Mouse (Mus musculus) spleen, adult 2 months (tissue): ENCODE results near the gene Galc. TPM values are rescaled to one million over a fixed set of nuclear protein-coding genes. Genes with fewer than 3 reads are reported as not detected.
A peak's percentile ranks its signal among the peaks of the same experiment; 100 is the strongest.

Source experiments
- DNase-seq, 2 experiments: peaks; one replicate each; pipeline versions ENCODE4 v3.0.0 to v3.0.0-alpha.2; 2012 to 2021; ENCODE audit warnings: low spot score in 2 of 2, low read depth in 1 of 2
- H3K27ac ChIP-seq: fragments of 200-500 bp; 2 replicates; pipeline ENCODE4 v1.5.1; 2012; ENCODE audit warnings: low read length, inconsistent platforms; ENCODE audit not compliant: insufficient read depth
- H3K27me3 ChIP-seq: fragments of 200-500 bp; 2 replicates; pipeline ENCODE4 v1.6.1; 2012; ENCODE audit warnings: mild to moderate bottlenecking, moderate library complexity, low read length, inconsistent platforms; ENCODE audit not compliant: control insufficient read depth, insufficient read depth
- H3K36me3 ChIP-seq: fragments of 200-500 bp; 2 replicates; pipeline ENCODE4 v1.6.1; 2012; ENCODE audit warnings: mild to moderate bottlenecking, low read length, inconsistent platforms; ENCODE audit not compliant: control insufficient read depth, insufficient read depth
- H3K4me1 ChIP-seq: fragments of 200-500 bp; 2 replicates; pipeline ENCODE4 v1.6.1; 2011; ENCODE audit warnings: inconsistent platforms; ENCODE audit not compliant: control insufficient read depth, insufficient read depth, insufficient read length
- H3K4me3 ChIP-seq: fragments of 200-500 bp; 2 replicates; pipeline ENCODE4 v1.5.1; 2011; ENCODE audit warnings: mild to moderate bottlenecking, inconsistent platforms; ENCODE audit not compliant: insufficient read depth, insufficient read length; ENCODE audit errors: extremely low read depth
- CTCF ChIP-seq: fragments of 200-500 bp; IDR thresholded peaks from 2 replicates; pipeline ENCODE4 v1.5.1; 2011; ENCODE audit warnings: mild to moderate bottlenecking, inconsistent platforms; ENCODE audit not compliant: insufficient read depth, insufficient read length, insufficient replicate concordance; ENCODE audit errors: extremely low read depth
- POLR2A ChIP-seq: fragments of 200-500 bp; IDR thresholded peaks from 2 replicates; pipeline ENCODE4 v1.6.1; 2011; ENCODE audit warnings: low read depth, low read length, inconsistent platforms
- WGBS: fragments of 180-500 bp; shearing (Covaris S2); methylation state at CpG from one replicate; pipeline ENCODE4 v1.1.7; 2018; 5-methylcytosine and 5-hydroxymethylcytosine counted together
- polyA plus RNA-seq: library from polyadenylated mRNA; depleted of rRNA; stranded (reverse); fragments of >200 nt; gene quantifications from 2 replicates; pipeline ENCODE4 v1.2.3, GENCODE M21; 2012

Galc gene
- polyA plus RNA-seq, 1 experiment, result 4.9 TPM

DNA sequence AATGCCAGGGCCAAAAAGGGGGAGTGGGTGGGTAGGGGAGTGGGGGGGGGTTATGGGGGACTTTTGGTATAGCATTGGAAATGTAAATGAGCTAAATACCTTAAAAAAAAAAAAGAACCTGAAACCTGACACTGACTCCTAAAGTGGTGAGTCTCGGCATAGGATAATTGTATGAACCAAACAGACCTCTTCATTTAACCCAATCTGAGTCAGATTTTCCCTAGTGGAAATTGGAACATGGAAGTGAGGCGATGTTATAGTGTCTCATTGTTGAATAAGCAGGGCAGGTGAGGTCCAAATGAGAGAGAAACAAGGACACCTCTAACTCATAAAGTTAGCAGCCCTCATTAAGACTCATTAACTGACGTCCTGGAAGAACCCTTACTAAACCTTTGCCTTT lies 25.2 kb upstream of the Galc start:
- Histone ChIP-seq H3K4me3 (no peak overlapping the region), H3K4me1 (peaks cover 5% of the 10 kb centered on the region; the same call in 1 of the 2 replicates), H3K27ac (no peak overlapping the region), H3K27me3 (no peaks in the 10 kb centered on the region), H3K36me3 (no peaks in the 10 kb centered on the region)
- 88% methylated on average over 3 of the region's 3 CpGs for WGBS
- TF ChIP-seq POLR2A (no peak), CTCF (no peak)
- DNase-seq, result no peak

DNA sequence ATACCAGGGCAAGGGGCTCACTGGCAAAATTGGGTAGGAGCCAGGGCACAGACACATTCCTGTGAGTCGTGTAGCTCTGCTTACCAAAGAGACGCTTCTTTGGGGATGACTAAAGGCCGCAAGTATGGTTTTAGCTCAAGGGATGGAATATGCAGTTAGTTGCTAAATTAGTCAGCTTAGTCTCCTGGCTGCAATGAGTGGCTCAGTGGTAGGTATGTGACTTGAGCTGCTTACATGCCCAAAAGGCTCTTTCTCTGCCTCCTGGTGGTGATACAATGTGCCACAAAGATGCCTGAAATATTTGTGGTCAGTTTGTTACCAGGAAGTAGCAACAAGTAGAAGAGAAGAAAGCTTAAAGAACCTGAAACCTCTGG lies 24.2 kb upstream of the Galc start:
- Histone ChIP-seq H3K36me3 (no peaks in the 10 kb centered on the region), H3K27me3 (no peaks in the 10 kb centered on the region), H3K4me3 (no peak overlapping the region), H3K27ac (peak overlapping the region; percentile 33), H3K4me1 (peaks cover 5% of the 10 kb centered on the region; the same call in 1 of the 2 replicates)
- DNase-seq, result no peak
- 46% methylated on average over 3 of the region's 3 CpGs for WGBS
- TF ChIP-seq CTCF (no peak), POLR2A (no peak)

DNA sequence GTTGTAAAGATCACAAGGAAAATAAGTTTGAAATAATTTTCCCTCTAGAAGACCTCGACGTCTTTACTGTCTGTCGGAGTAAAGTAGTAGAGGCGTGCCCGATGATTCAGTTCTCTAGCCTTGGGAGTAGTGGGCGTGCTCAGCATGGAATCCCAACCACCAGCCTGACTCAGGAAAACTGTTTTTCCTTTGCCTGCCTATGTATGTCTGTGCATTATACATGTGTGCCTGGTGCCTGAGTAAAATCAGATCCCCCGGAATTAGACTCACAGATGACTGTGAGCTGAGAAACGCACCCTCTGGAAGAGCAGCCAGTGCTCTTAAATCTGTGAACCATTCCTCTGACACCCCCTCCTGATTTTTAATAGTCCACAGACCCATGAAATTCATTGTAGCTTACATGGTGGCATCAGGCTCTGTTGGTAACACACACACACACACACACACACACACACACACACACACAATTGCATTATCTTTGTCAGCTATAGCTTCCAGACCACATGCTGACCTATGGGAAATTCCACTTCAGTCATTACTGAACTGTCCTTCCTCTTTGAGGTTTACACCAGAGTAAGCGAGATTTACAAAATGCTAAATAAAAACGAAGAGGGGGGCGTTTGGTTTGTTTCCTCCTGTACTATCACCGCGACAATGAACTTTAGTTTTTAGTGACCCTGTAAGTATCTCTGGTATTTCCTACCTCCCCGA lies 23.7 kb upstream of the Galc start:
- 58% methylated on average over 14 of the region's 14 CpGs for WGBS
- Histone ChIP-seq H3K36me3 (no peaks in the 10 kb centered on the region), H3K4me1 (peaks cover 5% of the 10 kb centered on the region; the same call in 1 of the 2 replicates), H3K27ac (peak overlapping the region; percentile 33), H3K27me3 (no peaks in the 10 kb centered on the region), H3K4me3 (no peak overlapping the region)
- DNase-seq, result no peak
- no peak for TF ChIP-seq CTCF
- TF ChIP-seq POLR2A, result no peak

DNA sequence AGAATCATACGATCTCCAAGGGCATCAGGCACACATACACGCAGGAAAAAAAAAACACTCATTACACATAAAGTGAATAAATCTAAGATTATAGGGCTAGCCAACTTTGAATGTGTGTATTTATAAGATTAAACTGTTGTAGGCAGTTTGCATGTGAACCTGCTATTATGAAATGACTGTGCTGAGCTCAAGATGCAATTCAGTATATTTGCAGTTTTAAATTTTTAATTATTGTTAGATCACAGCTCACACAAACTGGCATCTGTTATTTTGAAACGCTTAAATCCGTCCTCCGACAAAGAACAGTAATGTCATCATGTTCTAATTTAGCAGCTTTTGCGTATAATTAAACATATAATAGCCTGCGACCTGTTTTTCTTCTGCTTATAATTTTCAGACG lies 21.7 kb upstream of the Galc start:
- H3K36me3 ChIP-seq, result 0 out of 2 replicates have a peak, but pooled peaks cover 2% of the 10 kb centered on the region
- peaks cover 5% of the 10 kb centered on the region; the same call in 1 of the 2 replicates for H3K4me1 ChIP-seq
- TF ChIP-seq POLR2A (no peak), CTCF (no peak)
- DNase-seq, result no peak
- 72% methylated on average over 8 of the region's 8 CpGs for WGBS
- H3K4me3 ChIP-seq, result no peak overlapping the region
- H3K27ac ChIP-seq, result no peak overlapping the region
- H3K27me3 ChIP-seq, result no peaks in the 10 kb centered on the region

DNA sequence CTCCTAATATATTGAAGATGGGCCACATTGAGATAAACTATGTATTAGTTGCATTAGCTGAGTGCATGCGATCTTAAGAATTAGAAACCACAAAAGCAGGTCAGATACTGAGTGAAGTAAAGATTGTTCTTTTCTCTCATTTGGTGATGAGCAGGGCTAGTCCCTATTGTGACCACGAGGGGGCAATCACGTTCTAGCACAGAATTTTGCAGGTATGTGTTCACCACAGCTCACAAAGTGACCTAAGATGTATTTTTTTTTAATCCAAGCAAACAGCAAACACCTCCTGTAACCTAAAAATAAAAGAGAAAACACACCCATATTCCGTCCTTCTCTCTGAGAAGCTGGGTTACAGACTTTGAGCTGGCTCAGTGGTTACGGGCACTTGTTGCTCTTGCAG lies 21.3 kb upstream of the Galc start:
- Histone ChIP-seq H3K4me1 (peaks cover 5% of the 10 kb centered on the region; the same call in 1 of the 2 replicates), H3K4me3 (no peak overlapping the region), H3K27me3 (no peaks in the 10 kb centered on the region), H3K36me3 (peaks cover 4% of the 10 kb centered on the region; the same call in 1 of the 2 replicates), H3K27ac (no peak overlapping the region)
- TF ChIP-seq CTCF, result peak; percentile 58; the same call in 1 of the 2 replicates
- TF ChIP-seq POLR2A, result no peak
- 27% methylated on average over 5 of the region's 5 CpGs for WGBS
- peak in 1 of 2 experiments; percentile 53 for DNase-seq

DNA sequence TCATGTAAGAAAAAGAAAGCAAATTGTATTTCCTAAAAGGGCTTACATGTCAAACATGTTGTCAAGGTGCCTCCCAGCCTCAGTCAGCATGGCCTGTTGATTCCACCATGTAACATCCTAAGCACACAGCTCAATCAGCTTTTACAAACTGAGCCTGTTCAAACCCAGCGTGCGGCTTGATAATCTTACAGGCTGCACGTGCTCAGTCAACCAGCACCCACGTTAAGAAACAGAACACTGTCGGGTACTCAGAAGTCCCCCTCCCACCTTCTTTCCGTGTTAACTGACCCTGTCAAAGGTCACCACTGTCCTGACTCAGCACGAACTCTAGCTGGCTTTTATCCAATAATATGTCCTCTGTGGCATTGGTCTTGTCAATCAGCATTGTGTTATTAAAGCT lies 13.2 kb upstream of the Galc start:
- TF ChIP-seq CTCF (no peak), POLR2A (no peak)
- Histone ChIP-seq H3K4me3 (no peak overlapping the region), H3K27ac (no peak overlapping the region), H3K36me3 (peaks cover 9% of the 10 kb centered on the region; the same call in 1 of the 2 replicates), H3K4me1 (peaks cover 19% of the 10 kb centered on the region; the same call in 1 of the 2 replicates), H3K27me3 (no peaks in the 10 kb centered on the region)
- no peak for DNase-seq
- 83% methylated on average over 7 of the region's 7 CpGs for WGBS
